Mouse (Mus musculus): Measurements from ENCODE around the gene Arid1b.

The Arid1b gene

GRCm38 (mm10) chr17:5059092-5059601 lies 65.0 kb downstream of the Arid1b start:
- no peak for DNase-seq

GRCm38 (mm10) chr17:5060515-5061084 lies 66.5 kb downstream of the Arid1b start:
- DNase-seq = no peak

GRCm38 (mm10) chr17:5061183-5061582 lies 67.1 kb downstream of the Arid1b start:
- DNase-seq = no peak

GRCm38 (mm10) chr17:5061593-5061992 lies 67.5 kb downstream of the Arid1b start:
- no peak for DNase-seq

- peak; percentile 18 for DNase-seq
Observed at GRCm38 (mm10) chr17:5063471-5064176, 69.5 kb downstream of the Arid1b start.

- peak; percentile 78 for DNase-seq
Observed at GRCm38 (mm10) chr17:5064777-5065176, 70.6 kb downstream of the Arid1b start.

GRCm38 (mm10) chr17:5065270-5065669 lies 71.1 kb downstream of the Arid1b start:
- peak; percentile 78 for DNase-seq

GRCm38 (mm10) chr17:5066835-5067234 lies 72.7 kb downstream of the Arid1b start:
- DNase-seq = peak; percentile 65

GRCm38 (mm10) chr17:5067264-5067663 lies 73.1 kb downstream of the Arid1b start:
- peak; percentile 52 for DNase-seq

- peak; percentile 56 for DNase-seq
Observed at GRCm38 (mm10) chr17:5070399-5070798, 76.3 kb downstream of the Arid1b start.

GRCm38 (mm10) chr17:5072539-5072938 lies 78.4 kb downstream of the Arid1b start:
- DNase-seq = peak; percentile 60

GRCm38 (mm10) chr17:5074752-5075506 lies 80.8 kb downstream of the Arid1b start:
- DNase-seq = peak; percentile 93

- peak; percentile 82 for DNase-seq
Observed at GRCm38 (mm10) chr17:5077996-5078395, 83.9 kb downstream of the Arid1b start.

GRCm38 (mm10) chr17:5078576-5078975 lies 84.4 kb downstream of the Arid1b start:
- DNase-seq = peak; percentile 89

GRCm38 (mm10) chr17:5080884-5081419 lies 86.8 kb downstream of the Arid1b start:
- peak; percentile 86 for DNase-seq

- DNase-seq = peak; percentile 92
Observed at GRCm38 (mm10) chr17:5082274-5082673, 88.1 kb downstream of the Arid1b start.

GRCm38 (mm10) chr17:5083497-5083896 lies 89.4 kb downstream of the Arid1b start:
- DNase-seq = peak; percentile 69

- peak; percentile 88 for DNase-seq
Observed at GRCm38 (mm10) chr17:5084139-5084538, 90.0 kb downstream of the Arid1b start.

GRCm38 (mm10) chr17:5085004-5085403 lies 90.9 kb downstream of the Arid1b start:
- DNase-seq = peak; percentile 34

GRCm38 (mm10) chr17:5085942-5086341 lies 91.8 kb downstream of the Arid1b start:
- DNase-seq = peak; percentile 93

- DNase-seq = peak; percentile 82
Observed at GRCm38 (mm10) chr17:5088241-5088640, 94.1 kb downstream of the Arid1b start.

GRCm38 (mm10) chr17:5088822-5089221 lies 94.7 kb downstream of the Arid1b start:
- DNase-seq = no peak

GRCm38 (mm10) chr17:5089541-5089940 lies 95.4 kb downstream of the Arid1b start:
- DNase-seq = peak; percentile 71

Data from heart, adult 11 months (tissue).